Mouse (Mus musculus): ENCODE measurements around the gene Runx1. TPM values are rescaled to one million over a fixed set of nuclear protein-coding genes. Genes with fewer than 3 reads are reported as not detected.

Gene Runx1
- polyA plus RNA-seq, 2 experiments, result 3.0 to 4.4 TPM

DNA sequence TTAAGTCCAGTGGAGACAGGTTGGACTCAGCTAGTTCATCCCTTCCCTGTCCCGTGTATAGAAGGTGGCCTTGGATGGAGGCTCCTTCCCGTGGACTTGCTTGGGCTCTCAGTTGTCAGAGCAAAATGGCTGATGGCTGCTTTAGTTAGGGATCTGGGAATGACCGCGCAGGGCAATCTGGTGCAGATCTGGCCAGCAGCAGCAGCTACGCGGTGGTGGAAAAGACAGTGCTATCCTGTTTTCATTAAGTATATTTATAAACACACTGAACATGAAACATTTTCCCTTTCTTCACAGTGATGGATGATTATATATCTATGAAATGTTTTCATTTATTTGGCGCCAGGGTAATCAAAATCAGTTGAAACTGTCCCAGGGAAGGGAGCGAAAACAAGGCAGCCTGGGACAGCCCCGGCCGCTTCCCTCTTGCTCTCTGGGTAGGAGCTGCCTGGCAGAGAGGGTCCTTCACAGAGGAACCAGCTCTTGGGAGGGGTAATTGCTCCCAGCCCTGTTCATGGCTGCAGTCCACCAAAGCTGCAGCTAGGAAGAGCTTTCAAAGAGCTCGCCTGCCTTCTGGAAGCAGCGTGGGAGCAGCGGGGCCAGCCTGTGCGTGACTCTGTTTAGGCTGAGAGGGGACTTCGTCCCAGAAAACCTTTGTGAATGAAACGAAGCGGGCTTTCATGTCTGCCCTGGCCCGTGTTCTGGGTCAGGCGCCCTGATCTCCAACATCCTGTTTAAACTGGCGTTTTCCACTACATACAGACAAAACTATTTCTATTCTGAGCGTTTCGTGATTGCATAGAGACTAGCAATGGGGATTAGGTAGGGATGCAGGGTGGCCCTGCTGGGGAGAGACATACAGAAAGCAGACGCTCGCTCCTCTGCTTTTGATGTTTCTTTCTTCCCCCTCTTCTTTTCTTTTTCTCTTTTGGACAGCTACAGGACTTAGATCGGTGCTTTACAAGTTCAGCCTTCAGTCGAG lies 19.6 kb upstream of the Runx1 start:
- no peak overlapping the region for H3K27ac ChIP-seq
- 69% methylated on average over 26 of the region's 26 CpGs for whole genome bisulfite sequencing (ENCODE audit: insufficient replicate concordance)
- no peak for TF ChIP-seq EP300 (IDR thresholded peaks at IDR 0.05; ENCODE audit: low read depth)
- TF ChIP-seq CTCF (IDR thresholded peaks at IDR 0.05; ENCODE audit: low read depth), result no peak
- no peak overlapping the region for H3K4me2 ChIP-seq (ENCODE audit: low read depth)
- no peaks in the 10 kb centered on the region for H3K36me3 ChIP-seq (replicated peaks; ENCODE audit: control insufficient read depth, insufficient read depth, low read depth)
- DNase-seq (ENCODE audit: low read depth in 3 of 3, low spot score in 3 of 3) (no peak), ATAC-seq (ENCODE audit: insufficient read depth) (no peak)
- no peaks in the 10 kb centered on the region for H3K4me1 ChIP-seq (replicated peaks; ENCODE audit: control insufficient read depth in 2 of 2, insufficient read depth in 2 of 2, low read length in 1 of 2)
- no peak overlapping the region for H3K4me3 ChIP-seq (ENCODE audit: insufficient read depth in 1 of 2, low read depth in 2 of 2, low read length in 2 of 2)
- H3K9ac ChIP-seq (replicated peaks), result no peak overlapping the region
- H3K9me3 ChIP-seq (ENCODE audit: control insufficient read depth, low read length), result no peaks in the 10 kb centered on the region
- H3K27me3 ChIP-seq (ENCODE audit: control insufficient read depth, insufficient read depth, low read length), result no peaks in the 10 kb centered on the region; the same call in 1 of the 2 replicates

DNA sequence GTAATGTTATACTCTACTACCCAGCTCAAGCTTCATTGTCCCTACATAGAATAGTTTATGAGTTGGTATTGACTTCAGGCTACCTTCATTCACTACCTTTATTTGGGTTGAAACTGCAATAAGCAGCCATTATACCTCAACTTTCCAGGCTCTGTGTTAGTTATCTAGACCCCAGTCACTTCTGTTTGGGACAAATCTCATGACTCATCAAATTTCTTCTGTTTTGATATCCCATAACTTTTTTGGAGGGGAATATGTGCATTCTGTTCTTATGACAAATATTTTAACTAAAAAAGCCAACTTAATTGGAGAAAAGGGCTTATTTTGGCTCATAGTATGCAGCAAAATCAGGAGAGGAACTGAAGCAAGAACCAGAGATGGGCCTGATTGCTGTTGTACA lies 12.8 kb upstream of the Runx1 start:
- H3K9ac ChIP-seq (replicated peaks), result no peak overlapping the region
- DNase-seq (ENCODE audit: low read depth in 3 of 3, low spot score in 3 of 3) (no peak), ATAC-seq (ENCODE audit: insufficient read depth) (no peak)
- H3K36me3 ChIP-seq (replicated peaks; ENCODE audit: control insufficient read depth, insufficient read depth, low read depth), result no peaks in the 10 kb centered on the region
- no peak overlapping the region for H3K4me2 ChIP-seq (ENCODE audit: low read depth)
- H3K27me3 ChIP-seq (ENCODE audit: control insufficient read depth, insufficient read depth, low read length), result no peaks in the 10 kb centered on the region
- no peaks in the 10 kb centered on the region for H3K9me3 ChIP-seq (ENCODE audit: control insufficient read depth, low read length)
- no peaks in the 10 kb centered on the region for H3K4me1 ChIP-seq (replicated peaks; ENCODE audit: control insufficient read depth in 2 of 2, insufficient read depth in 2 of 2, low read length in 1 of 2)
- H3K27ac ChIP-seq, result no peak overlapping the region
- no peak overlapping the region for H3K4me3 ChIP-seq (ENCODE audit: insufficient read depth in 1 of 2, low read depth in 2 of 2, low read length in 2 of 2)
- no peak for TF ChIP-seq CTCF (IDR thresholded peaks at IDR 0.05; ENCODE audit: low read depth)
- no peak for TF ChIP-seq EP300 (IDR thresholded peaks at IDR 0.05; ENCODE audit: low read depth)

DNA sequence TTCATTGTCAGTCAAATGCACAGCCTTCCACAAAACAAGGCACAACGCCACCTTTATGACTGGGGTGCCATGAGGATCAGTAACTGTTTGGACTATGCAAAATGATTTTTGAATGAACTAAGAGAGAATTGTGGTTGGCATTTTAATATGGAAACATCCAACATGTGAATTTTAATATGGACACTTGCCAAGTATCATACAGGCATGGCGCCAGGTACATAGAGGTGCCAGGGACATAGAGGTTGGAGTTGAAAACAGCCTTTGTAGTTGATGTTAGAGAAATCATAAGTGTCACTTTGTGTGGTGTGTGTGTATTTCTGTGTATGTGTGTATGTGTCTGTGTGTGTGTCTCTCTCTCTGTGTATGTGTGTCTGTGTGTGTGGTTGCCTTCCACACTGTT lies 5.4 kb upstream of the Runx1 start:
- Histone ChIP-seq H3K9me3 (ENCODE audit: control insufficient read depth, low read length) (no peaks in the 10 kb centered on the region), H3K36me3 (replicated peaks; ENCODE audit: control insufficient read depth, insufficient read depth, low read depth) (no peaks in the 10 kb centered on the region)
- 72% methylated on average over 2 of the region's 2 CpGs for WGBS (ENCODE audit: insufficient replicate concordance)

DNA sequence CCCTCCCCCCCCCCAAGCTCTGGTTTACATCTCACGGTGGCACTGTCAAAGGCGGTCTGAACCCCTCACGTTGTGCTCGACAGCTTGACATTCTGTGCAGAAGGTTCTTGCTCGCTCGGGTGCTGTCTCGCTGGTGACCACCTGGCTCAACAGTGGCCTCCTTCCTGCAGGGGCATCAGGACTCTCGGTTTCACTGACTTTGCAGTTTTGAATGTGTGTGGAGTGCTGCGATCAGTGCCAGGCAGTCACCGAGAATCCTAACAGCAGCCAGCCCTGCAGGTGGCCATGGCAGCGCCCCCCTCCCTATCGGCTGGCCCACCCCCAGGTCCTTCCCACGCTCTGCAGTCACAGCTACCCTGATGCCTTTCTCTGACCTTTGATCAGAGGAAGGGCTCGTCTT lies 4.5 kb upstream of the Runx1 start:
- ATAC-seq (ENCODE audit: insufficient read depth), result no peak
- H3K36me3 ChIP-seq (replicated peaks; ENCODE audit: control insufficient read depth, insufficient read depth, low read depth), result no peaks in the 10 kb centered on the region
- H3K4me1 ChIP-seq (replicated peaks; ENCODE audit: control insufficient read depth in 2 of 2, insufficient read depth in 2 of 2, low read length in 1 of 2), result peaks cover 7 to 9% of the 10 kb centered on the region in 2 experiments
- TF ChIP-seq CTCF (IDR thresholded peaks at IDR 0.05; ENCODE audit: low read depth) (no peak), EP300 (IDR thresholded peaks at IDR 0.05; ENCODE audit: low read depth) (no peak)
- H3K27ac ChIP-seq, result no peak overlapping the region
- no peak overlapping the region for H3K4me3 ChIP-seq (ENCODE audit: insufficient read depth in 1 of 2, low read depth in 2 of 2, low read length in 2 of 2)
- H3K27me3 ChIP-seq (ENCODE audit: control insufficient read depth, insufficient read depth, low read length), result no peaks in the 10 kb centered on the region; the same call in 1 of the 2 replicates
- no peaks in the 10 kb centered on the region for H3K9me3 ChIP-seq (ENCODE audit: control insufficient read depth, low read length)
- WGBS (ENCODE audit: insufficient replicate concordance), result 57% methylated on average over 14 of the region's 14 CpGs
- no peak for DNase-seq (ENCODE audit: low read depth in 3 of 3, low spot score in 3 of 3)
- H3K9ac ChIP-seq (replicated peaks), result no peak overlapping the region
- no peak overlapping the region for H3K4me2 ChIP-seq (ENCODE audit: low read depth)

More for the DNA sequence above, 5.4 kb upstream of the Runx1 start:
- no peak overlapping the region for H3K27ac ChIP-seq
- ATAC-seq (ENCODE audit: insufficient read depth), result no peak
- H3K27me3 ChIP-seq (ENCODE audit: control insufficient read depth, insufficient read depth, low read length), result no peaks in the 10 kb centered on the region; the same call in 1 of the 2 replicates
- no peak overlapping the region for H3K4me3 ChIP-seq (ENCODE audit: insufficient read depth in 1 of 2, low read depth in 2 of 2, low read length in 2 of 2)
- TF ChIP-seq CTCF (IDR thresholded peaks at IDR 0.05; ENCODE audit: low read depth) (no peak), EP300 (IDR thresholded peaks at IDR 0.05; ENCODE audit: low read depth) (no peak)
- H3K9ac ChIP-seq (replicated peaks), result no peak overlapping the region
- no peak for DNase-seq (ENCODE audit: low read depth in 3 of 3, low spot score in 3 of 3)
- H3K4me2 ChIP-seq (ENCODE audit: low read depth), result no peak overlapping the region
- peaks cover 4 to 6% of the 10 kb centered on the region in 2 experiments for H3K4me1 ChIP-seq (replicated peaks; ENCODE audit: control insufficient read depth in 2 of 2, insufficient read depth in 2 of 2, low read length in 1 of 2)

DNA sequence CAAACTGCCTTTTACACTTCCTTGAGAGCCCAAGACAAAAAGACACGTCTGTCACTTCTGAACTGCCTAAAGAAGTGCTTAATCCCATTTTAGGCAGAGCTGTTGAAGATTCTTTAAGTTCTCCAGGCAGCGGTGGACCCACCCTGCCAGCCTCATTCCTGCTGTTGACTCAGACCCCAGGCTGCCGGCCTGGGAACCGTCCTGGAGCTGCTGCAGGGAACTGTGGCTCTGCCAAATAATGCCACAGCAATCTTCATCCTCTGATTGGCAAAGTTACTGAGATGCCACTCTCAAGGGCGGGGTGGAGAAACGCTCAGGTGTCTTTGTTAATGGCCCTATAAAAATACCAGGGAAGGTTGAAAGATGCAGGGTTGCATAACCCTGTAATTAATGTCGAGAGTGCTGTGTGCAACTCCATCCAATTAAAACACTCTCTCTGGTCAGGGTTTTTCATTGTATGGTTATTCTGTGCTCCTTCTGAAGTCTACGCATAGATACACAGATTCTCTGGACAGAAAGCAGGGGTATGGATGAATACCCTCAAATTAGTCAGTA lies 2.4 kb upstream of the Runx1 start:
- no peak overlapping the region for H3K4me3 ChIP-seq (ENCODE audit: insufficient read depth in 1 of 2, low read depth in 2 of 2, low read length in 2 of 2)
- H3K27ac ChIP-seq, result no peak overlapping the region
- H3K4me2 ChIP-seq (ENCODE audit: low read depth), result no peak overlapping the region
- H3K27me3 ChIP-seq (ENCODE audit: control insufficient read depth, insufficient read depth, low read length), result no peaks in the 10 kb centered on the region; the same call in 1 of the 2 replicates
- H3K36me3 ChIP-seq (replicated peaks; ENCODE audit: control insufficient read depth, insufficient read depth, low read depth), result no peaks in the 10 kb centered on the region
- H3K9me3 ChIP-seq (ENCODE audit: control insufficient read depth, low read length), result no peaks in the 10 kb centered on the region
- TF ChIP-seq EP300 (IDR thresholded peaks at IDR 0.05; ENCODE audit: low read depth) (no peak), CTCF (IDR thresholded peaks at IDR 0.05; ENCODE audit: low read depth) (no peak)
- 57% methylated on average over 8 of the region's 8 CpGs for WGBS (ENCODE audit: insufficient replicate concordance)
- no peak overlapping the region for H3K9ac ChIP-seq (replicated peaks)
- ATAC-seq (ENCODE audit: insufficient read depth) (no peak), DNase-seq (ENCODE audit: low read depth in 3 of 3, low spot score in 3 of 3) (no peak)
- H3K4me1 ChIP-seq (replicated peaks; ENCODE audit: control insufficient read depth in 2 of 2, insufficient read depth in 2 of 2, low read length in 1 of 2), result peaks cover 11 to 15% of the 10 kb centered on the region in 2 experiments

Measured in liver, embryonic 14.5 days (tissue).